Mouse (Mus musculus): ENCODE measurements around the gene Rab4a. TPM values are rescaled to one million over a fixed set of nuclear protein-coding genes. Genes with fewer than 3 reads are reported as not detected.
A peak's percentile ranks its signal among the peaks of the same experiment; 100 is the strongest.

Rab4a gene
- polyA plus RNA-seq, 1 experiment from 2014 or later = 38.3 TPM

GRCm38 (mm10) chr8:123791101-123791844, 14.5 kb upstream of the Rab4a start:
- H3K4me2 ChIP-seq = no peak overlapping the region
- 83% methylated on average over 16 of the region's 16 CpGs for WGBS (ENCODE audit: insufficient replicate concordance)
- no peaks in the 10 kb centered on the region for H3K9me3 ChIP-seq (replicated peaks)
- H3K4me1 ChIP-seq = peaks cover 16% of the 10 kb centered on the region
- H3K27me3 ChIP-seq (replicated peaks) = 0 out of 2 replicates have a peak, but pooled peaks cover 8% of the 10 kb centered on the region
- H3K27ac ChIP-seq = no peak overlapping the region
- H3K4me3 ChIP-seq = no peak overlapping the region
- ATAC-seq = no peak
- H3K36me3 ChIP-seq = no peaks in the 10 kb centered on the region
- H3K9ac ChIP-seq = no peak overlapping the region

- ATAC-seq = no peak
- Histone ChIP-seq H3K4me1 (peaks cover 22% of the 10 kb centered on the region), H3K27ac (no peak overlapping the region), H3K27me3 (replicated peaks) (0 out of 2 replicates have a peak, but pooled peaks cover 3% of the 10 kb centered on the region), H3K36me3 (no peaks in the 10 kb centered on the region), H3K4me2 (no peak overlapping the region), H3K9ac (no peak overlapping the region), H3K9me3 (replicated peaks) (no peaks in the 10 kb centered on the region), H3K4me3 (no peak overlapping the region)
- 74% methylated on average over 7 of the region's 7 CpGs for WGBS (ENCODE audit: insufficient replicate concordance)
Observed at GRCm38 (mm10) chr8:123791845-123792225, 13.9 kb upstream of the Rab4a start.

GRCm38 (mm10) chr8:123793900-123794299, 11.9 kb upstream of the Rab4a start:
- Histone ChIP-seq H3K4me2 (no peak overlapping the region), H3K27me3 (replicated peaks) (0 out of 2 replicates have a peak, but pooled peaks cover 3% of the 10 kb centered on the region), H3K27ac (no peak overlapping the region), H3K9ac (no peak overlapping the region), H3K36me3 (no peaks in the 10 kb centered on the region), H3K4me1 (peaks cover 34% of the 10 kb centered on the region), H3K4me3 (no peak overlapping the region), H3K9me3 (replicated peaks) (no peaks in the 10 kb centered on the region)
- no peak for ATAC-seq
- 59% methylated on average over 10 of the region's 10 CpGs for WGBS (ENCODE audit: insufficient replicate concordance)

GRCm38 (mm10) chr8:123794766-123795165, 11.0 kb upstream of the Rab4a start:
- 74% methylated on average over 4 of the region's 4 CpGs for WGBS (ENCODE audit: insufficient replicate concordance)
- no peak overlapping the region for H3K9ac ChIP-seq
- H3K4me1 ChIP-seq = peaks cover 42% of the 10 kb centered on the region
- no peak overlapping the region for H3K4me3 ChIP-seq
- no peak for ATAC-seq
- H3K27ac ChIP-seq = no peak overlapping the region
- H3K27me3 ChIP-seq (replicated peaks) = no peaks in the 10 kb centered on the region
- no peaks in the 10 kb centered on the region for H3K9me3 ChIP-seq (replicated peaks)
- no peak overlapping the region for H3K4me2 ChIP-seq
- H3K36me3 ChIP-seq = no peaks in the 10 kb centered on the region

DNA sequence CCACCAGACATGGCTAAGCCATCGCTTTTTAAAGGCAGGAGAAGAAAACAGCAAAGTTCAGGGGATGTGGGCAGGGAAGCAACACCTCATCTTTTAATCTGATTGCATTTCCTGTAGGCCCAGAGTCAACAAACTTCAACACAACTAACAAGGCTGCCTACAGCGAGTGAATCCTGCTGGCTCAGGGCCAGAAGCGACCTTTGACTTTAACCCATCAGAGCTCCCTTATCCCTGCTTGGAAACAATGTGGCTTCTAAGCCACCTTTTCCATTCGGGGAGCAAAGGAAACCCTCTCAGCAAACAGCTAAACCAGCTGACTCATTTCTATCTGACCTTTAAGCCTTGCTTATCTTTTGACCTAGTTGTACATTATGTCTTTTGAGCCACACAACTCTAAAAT, 9.0 kb upstream of the Rab4a start:
- Histone ChIP-seq H3K4me1 (peaks cover 54% of the 10 kb centered on the region), H3K9me3 (replicated peaks) (no peaks in the 10 kb centered on the region; the same call in 1 of the 2 replicates)

DNA sequence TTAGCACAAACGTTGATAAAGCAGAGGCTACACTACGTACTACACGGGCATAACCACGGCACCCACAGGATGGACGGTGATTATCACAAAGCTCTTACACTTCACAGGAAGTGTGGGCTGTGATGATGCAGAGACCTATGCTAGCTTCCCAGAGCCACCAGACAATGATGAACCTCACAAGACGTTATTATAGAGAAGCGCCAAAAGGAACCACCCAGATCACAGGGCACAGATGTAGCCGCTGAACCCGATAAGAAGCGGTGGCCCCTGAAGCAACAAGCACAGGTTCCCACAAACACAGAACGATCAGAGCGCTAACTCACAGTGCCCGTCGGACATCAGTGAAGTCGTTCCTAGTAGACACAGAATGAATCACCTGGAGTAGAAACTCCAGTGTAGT, 7.9 kb upstream of the Rab4a start:
- Histone ChIP-seq H3K4me3 (peak overlapping the region; percentile 19), H3K4me2 (peak overlapping the region; percentile 59), H3K27ac (peak overlapping the region; percentile 85), H3K27me3 (replicated peaks) (no peaks in the 10 kb centered on the region), H3K36me3 (no peaks in the 10 kb centered on the region), H3K9ac (peak overlapping the region; percentile 27; the same call in 1 of the 2 replicates), H3K9me3 (replicated peaks) (no peaks in the 10 kb centered on the region; the same call in 1 of the 2 replicates), H3K4me1 (peaks cover 54% of the 10 kb centered on the region)
- ATAC-seq = peak; percentile 90
- WGBS (ENCODE audit: insufficient replicate concordance) = 10% methylated on average over 15 of the region's 15 CpGs

More for the DNA sequence above, 9.0 kb upstream of the Rab4a start:
- ATAC-seq = no peak
- Histone ChIP-seq H3K9ac (no peak overlapping the region), H3K27me3 (replicated peaks) (no peaks in the 10 kb centered on the region), H3K27ac (peak overlapping the region; percentile 85), H3K36me3 (no peaks in the 10 kb centered on the region), H3K4me3 (no peak overlapping the region), H3K4me2 (no peak overlapping the region)
- 26% methylated on average over 4 of the region's 4 CpGs for WGBS (ENCODE audit: insufficient replicate concordance)

DNA sequence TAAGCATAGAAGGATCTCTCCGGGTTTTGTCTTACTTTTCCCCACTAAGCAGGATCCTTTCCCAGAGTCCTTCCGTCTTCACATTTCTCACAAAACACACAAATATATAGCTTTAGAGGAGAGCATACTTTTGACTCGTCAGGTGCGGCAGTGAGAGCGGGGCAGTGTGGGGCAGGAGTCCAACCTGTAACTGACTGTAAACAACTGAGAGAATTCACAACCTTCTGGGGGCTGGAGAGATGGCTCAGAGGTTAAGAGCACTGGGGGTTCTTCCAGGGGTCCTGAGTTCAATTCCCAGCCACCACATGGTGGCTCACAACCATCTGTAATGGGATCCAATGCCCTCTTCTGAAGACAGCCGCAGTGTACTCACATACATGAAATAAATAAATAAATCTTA, 6.4 kb upstream of the Rab4a start:
- H3K27ac ChIP-seq = peak overlapping the region; percentile 85
- H3K9ac ChIP-seq = no peak overlapping the region
- no peaks in the 10 kb centered on the region; the same call in 1 of the 2 replicates for H3K9me3 ChIP-seq (replicated peaks)
- no peak overlapping the region for H3K4me2 ChIP-seq
- H3K4me3 ChIP-seq = no peak overlapping the region
- no peaks in the 10 kb centered on the region for H3K36me3 ChIP-seq
- WGBS (ENCODE audit: insufficient replicate concordance) = 78% methylated on average over 6 of the region's 6 CpGs
- no peaks in the 10 kb centered on the region for H3K27me3 ChIP-seq (replicated peaks)
- no peak for ATAC-seq
- peaks cover 54% of the 10 kb centered on the region for H3K4me1 ChIP-seq

DNA sequence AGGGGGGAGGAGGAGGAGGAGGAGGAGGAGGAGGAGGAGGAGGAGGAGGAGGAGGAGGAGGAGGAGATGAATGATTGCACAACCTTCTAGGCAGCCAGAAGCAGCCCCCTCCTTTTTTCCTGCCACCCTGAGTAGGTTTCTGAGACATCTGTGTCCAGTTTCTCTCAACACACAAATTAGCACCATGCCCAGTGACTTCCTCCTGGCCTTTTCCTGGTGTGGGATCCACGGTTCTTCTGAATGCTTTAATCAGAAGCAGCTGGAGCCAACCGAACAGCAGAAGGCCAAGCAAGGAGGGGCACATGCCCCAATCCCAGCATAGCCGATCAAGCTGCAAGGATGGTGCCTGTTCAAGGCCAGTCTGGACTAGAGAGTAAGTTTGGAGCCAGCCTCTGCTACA, 5.9 kb upstream of the Rab4a start:
- 23% methylated on average over 3 of the region's 3 CpGs for WGBS (ENCODE audit: insufficient replicate concordance)
- ATAC-seq = no peak
- H3K27ac ChIP-seq = peak overlapping the region; percentile 85

DNA sequence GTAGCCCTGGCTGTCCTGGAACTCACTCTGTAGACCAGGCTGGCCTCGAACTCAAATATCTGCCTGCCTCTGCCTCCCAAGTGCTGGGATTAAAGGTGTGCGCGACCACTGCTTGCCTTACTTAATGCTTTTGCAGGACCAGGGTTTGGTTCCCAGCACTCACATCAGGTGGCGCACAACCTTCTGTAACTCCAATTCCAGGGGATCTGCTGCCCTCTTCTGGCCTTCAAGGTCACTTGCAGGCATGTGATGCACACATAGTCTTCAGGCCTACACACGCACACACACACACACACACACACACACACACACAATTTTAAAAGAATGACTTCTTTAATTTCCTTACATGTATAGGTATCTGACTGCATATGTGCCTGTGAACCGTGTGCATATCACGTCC, 4.9 kb upstream of the Rab4a start:
- Histone ChIP-seq H3K9me3 (replicated peaks) (no peaks in the 10 kb centered on the region; the same call in 1 of the 2 replicates), H3K36me3 (no peaks in the 10 kb centered on the region), H3K27ac (no peak overlapping the region), H3K4me3 (no peak overlapping the region), H3K4me1 (peaks cover 61% of the 10 kb centered on the region), H3K4me2 (no peak overlapping the region), H3K9ac (no peak overlapping the region), H3K27me3 (replicated peaks) (no peaks in the 10 kb centered on the region)
- ATAC-seq = no peak
- 80% methylated on average over 6 of the region's 7 CpGs for WGBS (ENCODE audit: insufficient replicate concordance)

More for the DNA sequence above, 5.9 kb upstream of the Rab4a start:
- Histone ChIP-seq H3K4me2 (no peak overlapping the region), H3K4me3 (no peak overlapping the region), H3K4me1 (peaks cover 51% of the 10 kb centered on the region), H3K9me3 (replicated peaks) (no peaks in the 10 kb centered on the region; the same call in 1 of the 2 replicates), H3K9ac (no peak overlapping the region), H3K36me3 (no peaks in the 10 kb centered on the region), H3K27me3 (replicated peaks) (no peaks in the 10 kb centered on the region)

DNA sequence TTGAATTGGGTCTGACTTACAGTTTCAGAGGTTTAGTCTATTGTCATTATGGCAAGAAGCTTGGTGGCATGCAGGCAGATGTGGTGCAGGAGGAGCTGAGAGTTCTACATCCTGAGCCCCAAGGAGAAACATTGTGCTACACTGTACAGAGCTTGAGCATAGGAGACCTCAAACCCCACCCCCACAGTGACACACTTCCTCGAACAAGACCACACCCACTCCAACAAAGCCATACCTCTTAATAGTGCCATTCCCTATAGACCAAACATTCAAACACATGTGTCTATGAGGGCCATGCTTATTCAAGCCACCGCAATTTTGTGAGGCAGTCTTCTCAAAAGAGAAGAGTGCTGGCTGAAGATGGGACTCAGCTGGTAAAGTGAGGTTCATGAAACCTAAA, 4.2 kb upstream of the Rab4a start:
- Histone ChIP-seq H3K4me1 (peaks cover 61% of the 10 kb centered on the region), H3K4me2 (no peak overlapping the region), H3K9ac (no peak overlapping the region), H3K36me3 (no peaks in the 10 kb centered on the region), H3K27ac (no peak overlapping the region), H3K4me3 (no peak overlapping the region), H3K9me3 (replicated peaks) (no peaks in the 10 kb centered on the region; the same call in 1 of the 2 replicates), H3K27me3 (replicated peaks) (no peaks in the 10 kb centered on the region)
- ATAC-seq = no peak
- WGBS (ENCODE audit: insufficient replicate concordance) = 74% methylated on average over 2 of the region's 2 CpGs

DNA sequence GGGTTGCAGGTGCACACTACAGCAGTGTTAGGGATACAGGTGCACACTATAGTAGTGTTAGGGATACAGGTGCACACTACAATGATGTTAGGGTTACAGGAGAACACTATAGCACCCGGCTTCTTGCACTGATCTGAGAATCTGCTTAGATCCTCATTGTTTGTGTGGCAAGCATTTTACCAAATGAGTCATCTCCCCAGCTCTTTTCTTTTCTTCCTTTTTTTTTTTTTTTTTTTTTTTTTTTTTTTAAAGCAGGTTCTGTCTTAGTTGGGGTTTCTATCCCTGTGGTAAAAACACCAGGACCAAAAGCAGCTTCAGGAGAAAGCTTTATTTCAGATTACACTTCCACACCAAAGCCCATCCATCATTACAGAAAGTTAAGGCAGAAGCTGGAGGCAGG, 2.1 kb upstream of the Rab4a start:
- 68% methylated on average over 1 of the region's 1 CpGs for WGBS (ENCODE audit: insufficient replicate concordance)
- Histone ChIP-seq H3K9me3 (replicated peaks) (no peaks in the 10 kb centered on the region; the same call in 1 of the 2 replicates), H3K27ac (no peak overlapping the region), H3K27me3 (replicated peaks) (no peaks in the 10 kb centered on the region), H3K4me1 (peaks cover 61% of the 10 kb centered on the region), H3K4me2 (no peak overlapping the region), H3K9ac (no peak overlapping the region), H3K4me3 (no peak overlapping the region), H3K36me3 (0 out of 2 replicates have a peak, but pooled peaks cover under 1% of the 10 kb centered on the region)
- ATAC-seq = no peak

- Histone ChIP-seq H3K27me3 (replicated peaks) (no peaks in the 10 kb centered on the region), H3K27ac (no peak overlapping the region), H3K9ac (no peak overlapping the region), H3K4me3 (no peak overlapping the region), H3K9me3 (replicated peaks) (no peaks in the 10 kb centered on the region; the same call in 1 of the 2 replicates), H3K36me3 (peaks cover 7% of the 10 kb centered on the region; the same call in 1 of the 2 replicates), H3K4me2 (no peak overlapping the region), H3K4me1 (peaks cover 59% of the 10 kb centered on the region)
- 69% methylated on average over 7 of the region's 7 CpGs for WGBS (ENCODE audit: insufficient replicate concordance)
- ATAC-seq = no peak
Observed at GRCm38 (mm10) chr8:123804586-123804985, 1.2 kb upstream of the Rab4a start.
